In genomic region chr8:88624276-88624675, GRCm38 (mm10) we compare ENCODE assay signal across 21 mouse cellular contexts. TPM values are rescaled to one million over a fixed set of nuclear protein-coding genes. Genes with fewer than 3 reads are reported as not detected.
DNase-seq lines count a peak whose midpoint lies in the region; TF ChIP-seq lines count a peak whose summit lies in the region.
"Had no signal": no experiment of that assay in that cellular context is flagged by ENCODE, and none has a peak within 500 bp of the region (broad histone marks: within the 10 kb centered on the region; RNA-seq: fewer than 3 reads in every experiment).

No protein-coding gene starts in this region.

- peak; percentile 28 for DNase-seq in cerebellum, adult 11 months
- no peak for DNase-seq in cerebellum, postnatal 36 days
- no peak for DNase-seq in cerebellum, adult 2 months
- no peak for DNase-seq in cerebellum, adult 8-10 months
- DNase-seq in left cerebral cortex, postnatal 4 days = peak; percentile 41
- DNase-seq in left cerebral cortex, adult 8-10 months (ENCODE audit: low spot score in 2 of 2) = no peak
- peak; percentile 58 to 66 for DNase-seq in cerebellum, postnatal 10 days
- no peak for DNase-seq in ovary, adult 18-20 months (ENCODE audit: low spot score)
- DNase-seq: adrenal gland, adult 2 months; adrenal gland, postnatal 10 days; adrenal gland, postnatal 25 days; B cell, adult 2 months; embryo, embryonic 11 days; forebrain, postnatal 0 days had no signal

- H3K4me1 ChIP-seq in cerebellum, adult 2 months (ENCODE audit: control insufficient read depth, insufficient read depth, low read length) = peaks cover 23% of the 10 kb centered on the region

- TF ChIP-seq CTCF in cerebellum, adult 2 months (IDR thresholded peaks at IDR 0.05; ENCODE audit: borderline replicate concordance, insufficient read depth, low read depth, low read length) = no peak

- no peak overlapping the region for H3K4me3 ChIP-seq in cerebellum, adult 2 months (replicated peaks; ENCODE audit: insufficient read depth, low read depth, low read length)
- H3K4me3 ChIP-seq: embryonic facial prominence, embryonic 13.5 days; embryonic facial prominence, embryonic 15.5 days; erythroblast, embryonic 14.5 days; forebrain, embryonic 10.5 days; forebrain, embryonic 13.5 days; forebrain, embryonic 15.5 days had no signal

- peak overlapping the region; percentile 53; the same call in 1 of the 2 replicates for H3K27ac ChIP-seq in cerebellum, adult 2 months (ENCODE audit: insufficient read depth, low read length)
- H3K27ac ChIP-seq: embryonic facial prominence, embryonic 13.5 days; embryonic facial prominence, embryonic 15.5 days; forebrain, embryonic 10.5 days; forebrain, embryonic 13.5 days; forebrain, embryonic 15.5 days had no signal

- no peaks in the 10 kb centered on the region for H3K27me3 ChIP-seq in cerebellum, adult 2 months (ENCODE audit: control insufficient read depth, insufficient read depth, low read length)
- H3K27me3 ChIP-seq: CH12.LX had no signal

- intact Hi-C loops in left cerebral cortex, postnatal 4 days (cut with DNase I) = loop anchor here (5.0 kb wide), 1 partner anchor 357 kb away; no protein-coding TSS in a partner anchor

- WGBS in cerebellum, adult 2 months = 77% methylated on average over 3 of the region's 3 CpGs

- no peak for TF ChIP-seq POLR2A in cerebellum, adult 2 months (IDR thresholded peaks at IDR 0.05; ENCODE audit: borderline replicate concordance, insufficient read depth, low read length)

RNA-seq across cellular contexts. Expression of gene Snx20, which starts 11.7 kb away (rescaled TPM):
- polyA plus RNA-seq in cerebellum, adult 2 months (2012; rRNA removed) = 0.59 and 0.90 TPM in 2 replicates
- total RNA-seq in left cerebral cortex, postnatal 4 days (2021) = under 1 TPM; 0.84 to 0.89 TPM
- 1 to 10 TPM; 1.1 to 4.1 (median 2.3) TPM for total RNA-seq in left cerebral cortex, adult 8-10 months (2022)

RNA-seq across cellular contexts. Expression of gene Nod2, which starts 22.8 kb away (rescaled TPM):
- 0.11 and 0.28 TPM in 2 replicates for polyA plus RNA-seq in cerebellum, adult 2 months (2012; rRNA removed)
- total RNA-seq in left cerebral cortex, postnatal 4 days (2021) = under 1 TPM; 0.66 to 0.89 TPM
- total RNA-seq in left cerebral cortex, adult 8-10 months (2022) = 1 to 10 TPM in 1 of 4 experiments, under 1 TPM in 3; 0.62 to 1.0 (median 0.84) TPM
- polyA plus RNA-seq: erythroblast, embryonic 14.5 days had no signal

Comparison
In these comparisons a context has a peak if more than half of its experiments do, and no peak if none do; other contexts are left out.
1. DNase-seq: peak in cerebellum, adult 11 months (single experiment), left cerebral cortex, postnatal 4 days (single experiment) and cerebellum, postnatal 10 days (2 of 2); none in cerebellum, postnatal 36 days (0 of 2), cerebellum, adult 2 months (0 of 2), cerebellum, adult 8-10 months (single experiment), left cerebral cortex, adult 8-10 months (0 of 2) and ovary, adult 18-20 months (single experiment).